Mouse (Mus musculus) cerebellum, adult 9-11 months (tissue): ENCODE measurements around the gene Oprd1.

Experiments used
- DNase-seq: peaks from one replicate; pipeline ENCODE4 v3.0.0; 2022

Oprd1 gene

DNA sequence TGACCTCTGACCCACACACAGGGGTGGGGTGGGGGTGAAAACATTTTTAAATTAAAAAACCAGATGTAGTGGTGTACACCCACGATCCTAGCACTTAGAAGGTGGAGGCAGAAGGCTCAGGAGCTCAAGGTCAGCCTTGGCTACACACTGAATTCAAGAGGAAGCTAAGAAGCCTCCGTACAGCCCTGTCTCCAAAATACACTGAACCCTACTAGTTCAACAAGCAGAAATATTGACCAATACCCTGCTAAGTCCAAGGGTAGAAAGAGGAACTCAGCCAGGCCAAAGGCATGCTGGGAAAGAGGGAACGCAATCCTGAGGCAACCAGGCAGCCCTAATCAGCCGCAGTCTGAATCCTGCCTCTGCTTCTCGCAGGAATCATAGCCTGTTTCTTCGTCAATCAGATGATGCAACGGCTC, 66.0 kb downstream of the Oprd1 start:
- DNase-seq: no peak

GRCm38 (mm10) chr4:132077445-132077844, 66.8 kb downstream of the Oprd1 start:
- DNase-seq: no peak

- peak; percentile 42 for DNase-seq
These were observed 67.5 kb downstream of the Oprd1 start for GRCm38 (mm10) chr4:132076480-132077405.

GRCm38 (mm10) chr4:132075796-132076195, 68.5 kb downstream of the Oprd1 start:
- peak; percentile 54 for DNase-seq

DNA sequence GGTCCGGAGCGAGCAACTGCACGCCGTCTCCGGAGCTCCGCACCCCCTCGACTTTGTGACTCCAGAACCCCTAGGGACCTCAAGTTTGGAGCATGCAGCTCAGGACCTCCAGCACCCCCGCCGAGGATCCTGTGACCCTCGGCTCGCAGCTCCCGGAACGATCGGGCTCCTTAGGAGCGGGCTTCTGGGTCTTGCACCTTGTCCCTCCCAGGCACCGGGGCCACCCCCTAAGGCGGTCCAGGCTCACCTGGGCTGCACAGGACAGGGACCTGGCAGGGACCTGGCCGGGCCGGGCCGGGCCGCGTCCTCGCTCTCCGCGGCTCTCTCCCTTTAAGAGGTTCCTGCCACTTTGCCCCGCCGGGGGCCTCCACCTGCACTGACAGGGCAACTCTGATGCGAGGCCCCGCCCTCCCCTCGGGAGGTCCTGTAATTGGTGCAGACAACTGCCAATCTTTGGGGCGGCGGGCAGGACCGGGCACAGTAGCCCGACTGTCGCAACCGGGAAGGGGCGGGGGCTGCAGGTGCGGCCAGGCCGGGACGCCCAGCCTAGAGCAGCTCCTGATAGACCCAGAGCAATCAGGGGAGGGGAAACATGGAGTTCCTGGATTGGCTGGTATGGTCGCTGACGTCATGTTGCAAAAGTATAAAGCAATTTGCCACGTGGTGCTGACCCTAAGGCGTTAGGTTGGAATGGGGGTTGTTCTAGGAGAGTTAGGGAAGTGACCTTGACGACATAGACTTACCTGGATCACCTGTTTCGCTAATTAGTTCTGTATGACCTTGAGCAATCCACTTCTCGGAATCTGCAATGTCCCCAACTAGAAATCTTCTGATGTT, 69.1 kb downstream of the Oprd1 start, which contains the start of gene Epb41:
Gene Epb41 (minus strand): TSS at position 389 of the 837 bp plus-strand sequence.
- peak; percentile 99 for DNase-seq

DNA sequence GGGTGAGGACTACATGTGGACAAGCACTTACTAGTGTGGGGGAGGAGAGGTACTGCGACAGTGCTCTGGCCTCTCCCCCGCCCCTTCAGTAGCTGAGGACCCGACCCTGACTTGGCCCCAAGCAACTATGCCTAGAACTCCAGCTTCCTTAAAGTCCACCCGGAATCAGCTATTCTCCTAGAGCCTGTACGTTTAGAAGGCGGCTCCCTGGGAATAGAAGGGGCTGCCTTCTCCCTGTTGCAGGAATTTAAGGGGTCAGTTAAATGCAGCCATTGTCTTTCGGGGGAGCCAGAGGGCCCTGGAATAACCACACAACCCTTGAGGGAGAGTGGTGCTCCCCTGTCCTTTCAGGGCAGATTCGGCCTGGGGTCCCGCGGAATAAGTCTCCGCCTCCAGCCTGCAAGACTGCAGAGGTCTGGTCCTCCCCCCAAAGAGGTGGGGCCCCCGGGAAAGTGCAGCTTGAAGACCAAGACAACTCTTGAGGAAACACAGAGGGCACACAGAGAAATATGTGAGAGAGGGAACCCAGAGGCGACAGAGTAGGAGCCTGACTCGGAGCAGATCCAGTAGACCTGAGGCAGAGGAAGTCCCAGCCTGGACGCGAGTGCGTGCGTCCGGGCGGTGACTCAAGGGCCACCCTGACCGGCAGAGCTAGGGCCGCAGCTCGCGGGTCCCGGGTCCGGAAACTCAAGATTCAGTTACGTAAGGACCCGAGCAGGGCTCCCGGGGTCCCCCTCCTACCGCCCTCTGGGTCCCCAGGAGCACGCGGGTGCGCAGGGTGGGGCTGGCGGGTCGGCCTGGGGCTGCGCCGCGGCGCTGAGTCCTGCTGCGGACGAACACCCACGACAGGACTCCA, 70.0 kb downstream of the Oprd1 start, which contains the start of gene Gm10300:
Gene Gm10300 (plus strand): TSS at position 621 of the 856 bp plus-strand sequence.
- DNase-seq: peak; percentile 66

DNA sequence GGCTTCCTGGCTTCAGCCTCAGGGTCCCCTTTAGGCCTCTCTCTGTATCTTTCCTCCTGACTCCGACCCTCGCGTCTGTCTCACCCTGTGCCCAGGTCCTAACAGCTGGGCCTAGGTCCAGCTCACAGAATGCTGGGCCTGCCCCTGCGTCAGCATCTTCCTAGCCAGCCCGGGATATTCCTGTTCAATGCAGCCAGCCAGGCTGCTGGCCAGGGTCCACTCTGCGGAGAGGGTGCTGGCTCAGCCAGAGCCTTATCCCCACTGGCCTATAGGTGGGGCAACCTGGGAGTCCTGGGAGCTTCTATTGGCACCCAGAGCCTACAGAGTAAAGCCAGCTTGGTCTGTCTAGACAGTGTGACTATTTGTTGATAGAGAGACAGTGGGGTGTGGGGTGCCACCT, 71.3 kb downstream of the Oprd1 start:
- DNase-seq: peak; percentile 72

- no peak for DNase-seq
These were observed 72.1 kb downstream of the Oprd1 start for GRCm38 (mm10) chr4:132072156-132072555.

DNA sequence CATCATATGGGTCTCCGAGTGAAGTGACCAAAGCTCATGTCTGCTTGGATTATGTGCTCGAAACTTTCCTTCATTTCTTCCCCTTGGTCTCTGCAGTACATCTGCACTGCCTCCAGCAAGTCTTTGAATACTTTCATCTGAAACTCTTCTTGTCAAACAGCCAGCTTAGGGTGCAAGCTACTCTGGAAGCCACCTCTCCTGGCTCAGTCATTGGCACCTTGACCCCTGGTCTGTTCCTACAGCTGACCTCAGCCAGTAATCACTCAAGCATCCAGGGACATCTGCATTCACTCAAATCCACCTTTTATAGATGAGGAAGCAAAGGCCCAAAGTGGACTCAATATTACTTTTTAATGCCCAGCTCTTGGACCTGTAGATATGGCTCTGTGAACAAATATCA, 72.6 kb downstream of the Oprd1 start:
- no peak for DNase-seq

GRCm38 (mm10) chr4:132067938-132068235, 76.4 kb downstream of the Oprd1 start:
- DNase-seq: peak; percentile 86

- peak; percentile 78 for DNase-seq
These were observed 77.0 kb downstream of the Oprd1 start for GRCm38 (mm10) chr4:132067112-132067937.

- DNase-seq: peak; percentile 79
These were observed 78.0 kb downstream of the Oprd1 start for GRCm38 (mm10) chr4:132066101-132066773.

DNA sequence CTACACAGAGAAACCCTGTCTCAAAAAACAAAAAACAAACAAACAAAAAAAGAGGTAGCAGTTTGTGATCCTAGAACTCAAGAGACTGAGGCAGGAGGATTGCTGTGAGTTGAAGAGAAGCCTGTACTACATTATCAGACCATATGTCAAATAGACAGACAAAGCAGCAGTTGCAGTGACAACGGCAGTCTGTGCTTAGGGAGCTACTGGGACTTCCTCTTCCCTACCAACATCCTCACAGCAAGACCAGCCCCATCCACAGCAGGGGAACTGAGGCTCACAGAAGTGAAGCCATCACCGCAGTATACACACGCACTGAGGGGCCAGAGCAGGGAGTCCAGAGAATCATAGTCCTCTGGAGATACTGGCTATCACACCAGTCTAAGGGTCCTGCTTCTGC, 78.7 kb downstream of the Oprd1 start:
- no peak for DNase-seq

- DNase-seq: no peak
These were observed 79.7 kb downstream of the Oprd1 start for GRCm38 (mm10) chr4:132064550-132064949.

- DNase-seq: no peak
These were observed 81.1 kb downstream of the Oprd1 start for GRCm38 (mm10) chr4:132062934-132063884.

GRCm38 (mm10) chr4:132062289-132062688, 82.0 kb downstream of the Oprd1 start:
- DNase-seq: no peak
